Mouse (Mus musculus): ENCODE results near the gene Has1. TPM values are rescaled to one million over a fixed set of nuclear protein-coding genes. Genes with fewer than 3 reads are reported as not detected.

The Has1 gene
- polyA plus RNA-seq, 1 experiment from 2014 or later = 0.28 TPM

- ATAC-seq (replicated peaks; ENCODE audit: low FRiP score, low read depth) = no peak
- Histone ChIP-seq H3K36me3 (ENCODE audit: insufficient read depth, low read length) (no peaks in the 10 kb centered on the region), H3K4me2 (ENCODE audit: low read length) (peak overlapping the region; percentile 94), H3K9ac (ENCODE audit: low read depth, low read length) (peak overlapping the region; percentile 86), H3K27me3 (ENCODE audit: insufficient read depth, low read length) (no peaks in the 10 kb centered on the region), H3K27ac (peak overlapping the region; percentile 98), H3K4me3 (replicated peaks; ENCODE audit: low read depth, low read length) (peak overlapping the region; percentile 82), H3K9me3 (replicated peaks; ENCODE audit: low read length) (no peaks in the 10 kb centered on the region), H3K4me1 (replicated peaks; ENCODE audit: insufficient read depth, low read length) (peaks cover 31% of the 10 kb centered on the region)
- 3% methylated on average over 6 of the region's 6 CpGs for WGBS
- no peak for TF ChIP-seq CTCF (IDR thresholded peaks at IDR 0.05; ENCODE audit: low read depth)
- DNase-seq (ENCODE audit: low spot score) = peak; percentile 37
Measured at GRCm38 (mm10) chr17:17829052-17829785, 25.8 kb downstream of the Has1 start.

GRCm38 (mm10) chr17:17828191-17828981 lies 26.6 kb downstream of the Has1 start:
- 1% methylated on average over 11 of the region's 15 CpGs for WGBS
- peak overlapping the region; percentile 98 for H3K27ac ChIP-seq

DNA sequence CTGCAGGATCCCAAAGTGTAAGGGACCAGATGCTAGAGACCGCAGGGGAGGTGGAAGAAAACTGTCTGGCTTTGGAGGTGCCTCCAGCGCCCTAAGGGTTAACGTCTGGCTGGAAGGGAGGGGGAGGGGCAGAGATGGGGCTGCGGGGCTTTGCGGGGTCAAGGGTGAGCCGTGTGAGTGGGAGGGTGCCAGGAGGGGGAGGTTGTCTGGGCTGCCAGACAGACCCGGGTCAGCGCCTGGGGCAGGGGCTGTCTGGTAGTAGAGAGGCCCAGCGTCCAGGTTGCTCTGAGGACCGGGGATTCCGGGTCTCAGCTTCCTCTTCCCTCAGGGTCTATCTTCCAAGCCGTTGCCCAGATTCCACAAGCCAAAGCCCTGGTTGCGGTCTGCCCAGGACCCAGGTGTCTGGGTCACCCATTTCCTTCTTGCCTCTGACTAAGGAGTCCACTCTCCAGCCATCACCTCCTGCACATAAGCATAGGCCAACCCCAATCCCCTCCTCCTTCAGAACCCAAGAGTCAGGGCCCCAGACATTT lies 27.3 kb downstream of the Has1 start:
- peak overlapping the region; percentile 86 for H3K9ac ChIP-seq (ENCODE audit: low read depth, low read length)
- no peaks in the 10 kb centered on the region for H3K27me3 ChIP-seq (ENCODE audit: insufficient read depth, low read length)
- peak overlapping the region; percentile 82 for H3K4me3 ChIP-seq (replicated peaks; ENCODE audit: low read depth, low read length)
- DNase-seq (ENCODE audit: low spot score) (peak; percentile 83), ATAC-seq (replicated peaks; ENCODE audit: low FRiP score, low read depth) (peak; percentile 58)
- no peaks in the 10 kb centered on the region for H3K9me3 ChIP-seq (replicated peaks; ENCODE audit: low read length)
- H3K36me3 ChIP-seq (ENCODE audit: insufficient read depth, low read length) = no peaks in the 10 kb centered on the region
- WGBS = under 1% methylated on average over 13 of the region's 13 CpGs
- TF ChIP-seq CTCF (IDR thresholded peaks at IDR 0.05; ENCODE audit: low read depth) = no peak
- H3K27ac ChIP-seq = peak overlapping the region; percentile 98
- peak overlapping the region; percentile 94 for H3K4me2 ChIP-seq (ENCODE audit: low read length)
- peaks cover 30% of the 10 kb centered on the region for H3K4me1 ChIP-seq (replicated peaks; ENCODE audit: insufficient read depth, low read length)

More at GRCm38 (mm10) chr17:17828191-17828981, 26.6 kb downstream of the Has1 start:
- Histone ChIP-seq H3K4me1 (replicated peaks; ENCODE audit: insufficient read depth, low read length) (peaks cover 30% of the 10 kb centered on the region), H3K4me2 (ENCODE audit: low read length) (peak overlapping the region; percentile 94), H3K36me3 (ENCODE audit: insufficient read depth, low read length) (no peaks in the 10 kb centered on the region), H3K4me3 (replicated peaks; ENCODE audit: low read depth, low read length) (peak overlapping the region; percentile 82), H3K9me3 (replicated peaks; ENCODE audit: low read length) (no peaks in the 10 kb centered on the region), H3K9ac (ENCODE audit: low read depth, low read length) (peak overlapping the region; percentile 86), H3K27me3 (ENCODE audit: insufficient read depth, low read length) (no peaks in the 10 kb centered on the region)
- peak; percentile 89 for DNase-seq (ENCODE audit: low spot score)
- no peak for TF ChIP-seq CTCF (IDR thresholded peaks at IDR 0.05; ENCODE audit: low read depth)
- ATAC-seq (replicated peaks; ENCODE audit: low FRiP score, low read depth) = peak; percentile 26

DNA sequence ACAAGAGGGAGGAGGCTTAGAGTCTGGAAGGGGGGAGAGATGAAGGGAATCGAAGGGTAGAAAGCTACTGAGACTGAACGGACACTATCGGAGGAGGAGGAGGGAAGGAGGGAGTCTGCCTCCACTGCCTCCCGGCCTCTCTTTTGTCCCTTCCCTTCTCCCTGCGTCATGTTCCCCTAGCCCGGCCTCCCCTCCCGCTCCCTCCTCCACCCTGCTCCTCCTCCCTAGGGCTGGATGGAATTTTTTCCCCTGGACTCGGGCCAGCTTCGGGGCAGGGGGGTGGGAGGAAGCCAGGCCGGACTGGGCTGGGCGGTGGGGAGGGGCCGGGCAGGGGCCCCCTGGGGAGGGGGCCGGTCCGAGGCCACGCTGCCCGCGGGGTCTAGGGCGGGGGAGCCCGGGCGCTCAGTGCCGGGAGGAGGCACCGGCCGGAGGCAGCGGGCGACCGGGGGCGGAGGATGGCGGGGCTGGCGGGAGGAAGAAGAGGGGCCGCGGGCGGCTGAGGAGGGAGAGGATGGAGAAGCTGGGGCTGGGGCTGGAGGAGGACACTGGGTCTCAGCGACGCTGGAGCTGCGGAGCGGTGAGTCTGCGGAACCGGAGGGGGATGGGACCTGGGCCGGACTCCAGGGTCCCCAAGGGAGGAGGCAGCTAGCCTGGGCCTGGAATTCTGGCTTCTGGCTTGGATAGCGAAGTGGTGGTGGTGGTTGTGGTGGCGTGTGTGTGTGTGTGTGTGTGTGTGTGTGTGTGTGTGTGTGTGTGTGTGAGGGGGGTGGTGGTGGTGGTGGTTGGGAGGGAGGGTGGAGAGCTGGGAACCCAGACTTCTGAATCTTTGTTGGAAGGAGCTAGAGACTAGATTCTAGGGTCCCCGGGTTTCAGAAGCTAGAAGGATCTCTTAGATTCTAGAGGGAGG lies 28.0 kb downstream of the Has1 start, which contains the start of gene Spaca6:
TSS of gene Spaca6 (plus strand) at position 408 of the 907 bp plus-strand sequence.
- ATAC-seq (replicated peaks; ENCODE audit: low FRiP score, low read depth) (peak; percentile 85), DNase-seq (ENCODE audit: low spot score) (peak; percentile 97)
- TF ChIP-seq CTCF (IDR thresholded peaks at IDR 0.05; ENCODE audit: low read depth) = no peak
- no peaks in the 10 kb centered on the region for H3K27me3 ChIP-seq (ENCODE audit: insufficient read depth, low read length)
- H3K36me3 ChIP-seq (ENCODE audit: insufficient read depth, low read length) = no peaks in the 10 kb centered on the region
- H3K9me3 ChIP-seq (replicated peaks; ENCODE audit: low read length) = no peaks in the 10 kb centered on the region
- peak within 1 kb of the TSS; percentile 98 for H3K27ac ChIP-seq
- H3K4me3 ChIP-seq (replicated peaks; ENCODE audit: low read depth, low read length) = peak within 1 kb of the TSS; percentile 82
- peak within 1 kb of the TSS; percentile 86 for H3K9ac ChIP-seq (ENCODE audit: low read depth, low read length)
- peak within 1 kb of the TSS; percentile 94 for H3K4me2 ChIP-seq (ENCODE audit: low read length)
- H3K4me1 ChIP-seq (replicated peaks; ENCODE audit: insufficient read depth, low read length) = peaks cover 30% of the 10 kb centered on the region
- 2% methylated on average over 40 of the region's 42 CpGs for WGBS

- peak overlapping the region; percentile 98 for H3K27ac ChIP-seq
- no peaks in the 10 kb centered on the region for H3K9me3 ChIP-seq (replicated peaks; ENCODE audit: low read length)
- H3K4me3 ChIP-seq (replicated peaks; ENCODE audit: low read depth, low read length) = peak overlapping the region; percentile 82
- no peak for TF ChIP-seq CTCF (IDR thresholded peaks at IDR 0.05; ENCODE audit: low read depth)
- H3K27me3 ChIP-seq (ENCODE audit: insufficient read depth, low read length) = no peaks in the 10 kb centered on the region
- no peaks in the 10 kb centered on the region for H3K36me3 ChIP-seq (ENCODE audit: insufficient read depth, low read length)
- ATAC-seq (replicated peaks; ENCODE audit: low FRiP score, low read depth) = peak; percentile 33
- peak overlapping the region; percentile 86 for H3K9ac ChIP-seq (ENCODE audit: low read depth, low read length)
- peak overlapping the region; percentile 94 for H3K4me2 ChIP-seq (ENCODE audit: low read length)
- 1% methylated on average over 17 of the region's 22 CpGs for WGBS
- peak; percentile 66 for DNase-seq (ENCODE audit: low spot score)
- H3K4me1 ChIP-seq (replicated peaks; ENCODE audit: insufficient read depth, low read length) = peaks cover 25% of the 10 kb centered on the region
Measured at GRCm38 (mm10) chr17:17825921-17826591, 28.9 kb downstream of the Has1 start.
